Mouse (Mus musculus): ENCODE results near the gene Ttc39b.
A peak's percentile ranks its signal among the peaks of the same experiment; 100 is the strongest.
"Not testable (repeated sequence)": the region's sequence is repeated elsewhere in the genome, so short reads cannot be mapped to it uniquely, and the experiment has no call there.

The Ttc39b gene

GRCm38 (mm10) chr4:83273616-83274050 lies 50.4 kb downstream of the Ttc39b start:
- no peak for DNase-seq (ENCODE audit: low spot score)

GRCm38 (mm10) chr4:83272917-83273615 lies 51.0 kb downstream of the Ttc39b start:
- DNase-seq (ENCODE audit: low spot score): no peak

- DNase-seq (ENCODE audit: low spot score): no peak
Measured at GRCm38 (mm10) chr4:83270481-83270880, 53.6 kb downstream of the Ttc39b start.

GRCm38 (mm10) chr4:83269614-83270013 lies 54.4 kb downstream of the Ttc39b start:
- no peak for DNase-seq (ENCODE audit: low spot score)

GRCm38 (mm10) chr4:83265926-83266692 lies 57.9 kb downstream of the Ttc39b start:
- DNase-seq (ENCODE audit: low spot score): no peak

GRCm38 (mm10) chr4:83264832-83265231 lies 59.2 kb downstream of the Ttc39b start:
- no peak for DNase-seq (ENCODE audit: low spot score)

GRCm38 (mm10) chr4:83261998-83262397 lies 62.1 kb downstream of the Ttc39b start:
- DNase-seq (ENCODE audit: low spot score): no peak

- DNase-seq (ENCODE audit: low spot score): no peak
Measured at GRCm38 (mm10) chr4:83259690-83260089, 64.4 kb downstream of the Ttc39b start.

- no peak for DNase-seq (ENCODE audit: low spot score)
Measured at GRCm38 (mm10) chr4:83258273-83258672, 65.8 kb downstream of the Ttc39b start.

- no peak for DNase-seq (ENCODE audit: low spot score)
Measured at GRCm38 (mm10) chr4:83257279-83258260, 66.5 kb downstream of the Ttc39b start.

- no peak for DNase-seq (ENCODE audit: low spot score)
Measured at GRCm38 (mm10) chr4:83256779-83257178, 67.3 kb downstream of the Ttc39b start.

- no peak for DNase-seq (ENCODE audit: low spot score)
Measured at GRCm38 (mm10) chr4:83254941-83255340, 69.1 kb downstream of the Ttc39b start.

GRCm38 (mm10) chr4:83253679-83254078 lies 70.4 kb downstream of the Ttc39b start:
- no peak for DNase-seq (ENCODE audit: low spot score)

GRCm38 (mm10) chr4:83243706-83244105 lies 80.3 kb downstream of the Ttc39b start:
- DNase-seq (ENCODE audit: low spot score): no peak

GRCm38 (mm10) chr4:83241630-83242029 lies 82.4 kb downstream of the Ttc39b start:
- no peak for DNase-seq (ENCODE audit: low spot score)

GRCm38 (mm10) chr4:83237656-83238055 lies 86.4 kb downstream of the Ttc39b start:
- DNase-seq (ENCODE audit: low spot score): no peak

GRCm38 (mm10) chr4:83235304-83235703 lies 88.8 kb downstream of the Ttc39b start:
- not testable (repeated sequence) for DNase-seq (ENCODE audit: low spot score)

- DNase-seq (ENCODE audit: low spot score): no peak
Measured at GRCm38 (mm10) chr4:83234739-83235138, 89.3 kb downstream of the Ttc39b start.

GRCm38 (mm10) chr4:83234132-83234531 lies 89.9 kb downstream of the Ttc39b start:
- DNase-seq (ENCODE audit: low spot score): no peak

GRCm38 (mm10) chr4:83233181-83234123 lies 90.6 kb downstream of the Ttc39b start:
- DNase-seq (ENCODE audit: low spot score): peak; percentile 56

- DNase-seq (ENCODE audit: low spot score): no peak
Measured at GRCm38 (mm10) chr4:83232315-83232880, 91.7 kb downstream of the Ttc39b start.

Data from left cerebral cortex, adult 11 months (tissue).